Mouse (Mus musculus) ES-E14 (cell line): Measurements from ENCODE around the gene Fry.

ENCODE experiments used
- HCFC1 ChIP-seq: IDR thresholded peaks from 2 replicates; pipeline ENCODE4 v1.6.1; 2012; ENCODE audit warnings: low read length, inconsistent platforms, borderline replicate concordance; ENCODE audit not compliant: insufficient read depth
- MAFK ChIP-seq: IDR thresholded peaks from 2 replicates; pipeline ENCODE4 v1.6.1; 2014; ENCODE audit warnings: mild to moderate bottlenecking, low read depth, low read length, inconsistent platforms; ENCODE audit not compliant: insufficient read depth
- ZC3H11A ChIP-seq: IDR thresholded peaks from 2 replicates; pipeline ENCODE4 v1.6.1; 2012; ENCODE audit warnings: low read depth, mild to moderate bottlenecking, inconsistent platforms, low read length, borderline replicate concordance

DNA sequence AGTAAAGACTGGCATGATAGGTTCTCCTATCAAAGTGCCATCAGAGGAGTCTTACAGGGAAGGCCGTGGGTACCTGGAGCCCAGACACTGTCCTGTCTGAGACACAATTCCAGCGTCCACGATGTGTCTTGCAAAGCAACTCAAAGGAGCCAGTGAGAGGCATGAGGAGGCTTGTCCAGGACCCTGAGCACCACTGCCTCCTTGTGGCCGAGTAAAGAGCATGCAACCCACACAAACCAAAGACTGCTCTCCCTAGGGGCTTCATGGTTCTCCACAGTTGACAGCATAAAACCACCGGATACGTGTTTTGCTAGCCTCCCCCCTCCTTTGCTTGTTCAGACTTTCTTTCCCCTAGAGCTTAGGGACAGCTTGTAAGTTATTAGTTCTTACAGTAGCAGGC is 39.2 kb downstream of the Fry start:
- TF ChIP-seq ZC3H11A (peak; percentile 74), MAFK (no peak), HCFC1 (no peak)
